Mouse (Mus musculus) megakaryocyte-erythroid progenitor cell, adult 5-6 weeks (primary cell): ENCODE results near the gene Ccdc14. TPM values are rescaled to one million over a fixed set of nuclear protein-coding genes. Genes with fewer than 3 reads are reported as not detected.
"Not testable (repeated sequence)": the region's sequence is repeated elsewhere in the genome, so short reads cannot be mapped to it uniquely, and the experiment has no call there.

Source experiments
- ATAC-seq: replicated peaks from 2 replicates; pipeline ENCODE4 v1.8.0; 2016; ENCODE audit warnings: mild to moderate bottlenecking, inconsistent platforms; ENCODE audit not compliant: severe bottlenecking, poor library complexity, low FRiP score, low TSS enrichment
- total RNA-seq, 2 experiments: library from RNA; stranded (forward) in 1 of 2; stranded (reverse) in 1 of 2; fragments of 200-1000, 215-1000 nt in 1 of 2; fragments of >200 nt in 1 of 2; fragmentation: Nextera tagmentation in 1 of 2; gene quantifications; 2 replicates each; pipeline ENCODE4 v1.2.3; 2014 to 2017

The Ccdc14 gene
- total RNA-seq, 2 experiments from 2014 or later: 9.9 to 18.9 TPM

- ATAC-seq: no peak
Measured at GRCm38 (mm10) chr16:34700828-34701216, 10.4 kb downstream of the Ccdc14 start.

DNA sequence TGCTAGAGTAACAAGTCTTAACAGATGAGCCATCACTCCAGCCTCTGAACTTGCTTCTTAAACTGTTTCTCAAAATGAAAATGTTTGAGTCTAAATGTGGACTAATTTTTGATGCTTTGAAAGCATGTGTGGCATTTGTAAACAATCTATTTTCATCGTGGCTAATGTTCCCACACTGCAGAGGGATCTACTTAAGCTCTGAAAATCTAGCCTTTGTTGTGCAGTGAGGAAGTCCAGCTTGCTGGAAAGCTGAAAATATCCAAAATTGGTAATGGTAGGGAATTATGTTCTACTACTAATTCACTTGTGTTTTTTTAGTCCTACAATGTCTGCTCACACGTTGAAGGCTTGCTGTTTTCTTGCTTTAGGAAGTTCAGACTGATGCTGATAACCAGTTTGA, 15.6 kb downstream of the Ccdc14 start:
- ATAC-seq: no peak

GRCm38 (mm10) chr16:34706487-34706946, 16.1 kb downstream of the Ccdc14 start:
- ATAC-seq: no peak

DNA sequence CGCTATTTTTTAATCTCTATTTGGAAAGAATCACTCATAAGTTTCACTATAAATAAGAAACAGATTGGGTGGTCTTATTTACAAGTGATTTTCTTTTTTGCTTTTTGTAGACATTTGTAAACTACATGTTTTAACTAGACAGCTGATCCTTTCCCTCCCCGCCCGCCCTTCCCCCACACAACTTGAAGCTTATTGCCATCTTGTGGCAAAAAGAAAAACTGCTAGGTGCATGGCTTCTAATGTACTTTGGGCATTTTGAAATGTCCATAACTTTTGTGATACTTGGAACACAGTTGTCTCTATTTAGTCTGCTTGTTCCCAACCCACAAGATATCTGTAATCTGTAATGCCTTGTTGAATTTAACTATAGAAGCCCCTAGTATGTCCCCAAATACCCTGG, 21.1 kb downstream of the Ccdc14 start:
- ATAC-seq: no peak

- no peak for ATAC-seq
Measured at GRCm38 (mm10) chr16:34725156-34725555, 34.7 kb downstream of the Ccdc14 start.

DNA sequence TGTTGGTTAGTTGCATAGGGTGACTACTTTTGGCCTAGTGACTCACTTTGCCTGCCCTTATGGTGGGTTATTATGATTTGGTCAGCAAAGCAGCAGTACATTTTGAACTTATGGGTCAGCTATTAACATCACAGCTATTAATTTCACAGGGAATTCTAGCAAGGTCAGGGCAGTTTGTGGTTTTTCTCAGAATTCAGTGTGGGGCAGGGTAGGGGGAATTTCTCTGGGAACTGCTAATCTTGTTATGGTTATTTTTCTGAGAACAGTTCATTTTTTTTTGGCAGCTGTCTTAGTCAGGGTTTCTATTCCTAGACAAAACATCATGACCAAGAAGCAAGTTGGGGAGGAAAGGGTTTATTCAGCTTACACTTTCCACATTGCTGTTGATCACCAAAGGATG, 38.2 kb downstream of the Ccdc14 start:
- ATAC-seq: not testable (repeated sequence)

GRCm38 (mm10) chr16:34729371-34729770, 39.0 kb downstream of the Ccdc14 start:
- no peak for ATAC-seq

DNA sequence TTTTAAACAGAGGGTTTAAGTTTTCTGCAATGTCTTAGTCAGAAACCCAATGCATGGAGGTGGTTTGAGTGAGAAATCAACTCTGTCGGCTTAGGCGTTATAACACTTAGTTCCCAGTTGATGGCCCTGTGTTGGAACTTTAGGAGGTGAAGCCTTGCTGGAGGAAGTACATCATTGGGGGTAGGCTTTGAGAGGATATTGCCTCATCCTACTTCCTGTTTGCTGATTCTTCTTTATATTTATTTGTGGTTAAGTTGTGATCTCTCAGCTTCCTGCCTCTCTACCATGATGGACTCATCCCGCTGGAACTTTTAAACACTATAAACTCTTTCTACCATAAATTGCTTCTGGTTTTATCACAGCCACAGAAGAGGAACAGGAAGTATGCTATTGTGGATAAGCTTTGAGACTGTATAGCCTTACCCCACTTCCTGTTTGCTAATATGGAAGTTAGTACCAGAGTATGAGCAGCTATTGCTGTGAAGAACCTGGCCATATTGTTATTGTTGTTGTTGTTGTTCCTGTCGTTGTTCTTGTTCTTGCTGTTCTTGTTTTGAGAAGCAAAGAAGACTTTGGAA, 48.3 kb downstream of the Ccdc14 start:
- ATAC-seq: no peak

DNA sequence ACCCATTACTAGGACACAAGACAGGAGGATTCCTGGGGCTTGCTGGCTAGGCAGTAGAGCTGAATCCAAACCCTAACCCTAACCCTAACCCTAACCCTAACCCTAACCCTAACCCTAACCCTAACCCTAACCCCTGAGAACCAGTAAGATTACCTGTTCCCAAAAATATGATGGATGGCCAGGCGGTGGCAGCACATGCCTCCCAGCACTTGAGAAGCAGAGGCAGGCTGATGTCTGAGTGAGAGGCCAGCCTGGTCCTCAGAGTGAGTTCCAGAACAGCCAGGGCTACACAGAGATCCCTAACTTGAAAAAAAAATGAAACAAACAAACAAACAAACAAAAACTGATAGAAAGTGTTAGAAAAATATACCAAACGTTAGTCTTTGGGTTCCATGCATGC, 52.5 kb downstream of the Ccdc14 start:
- no peak for ATAC-seq

DNA sequence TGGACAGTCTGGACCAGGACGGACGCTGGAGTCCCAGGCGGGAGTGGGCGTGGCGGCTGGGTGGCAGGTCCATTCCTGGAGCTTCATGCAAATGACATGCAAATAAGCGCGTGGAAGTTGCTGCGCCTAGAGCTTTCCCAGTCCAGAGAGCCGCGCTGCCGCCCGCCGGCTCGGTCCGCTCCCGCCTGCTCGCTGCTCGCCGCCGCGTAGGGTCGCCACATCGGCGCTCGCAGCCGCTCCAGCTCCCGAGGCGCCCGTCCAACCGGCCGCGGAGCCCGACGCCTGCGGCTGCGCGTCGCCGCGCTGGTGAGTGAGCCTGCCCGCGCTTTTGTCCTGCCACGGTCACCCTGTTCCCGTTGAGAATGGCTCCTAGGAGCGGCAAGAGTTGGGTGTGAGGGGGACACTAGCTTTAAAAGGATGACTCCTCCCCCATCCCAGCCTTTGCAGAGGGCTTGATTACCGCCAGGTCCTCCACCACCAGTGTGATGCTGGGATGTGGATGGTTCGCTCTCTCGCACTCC, 54.7 kb downstream of the Ccdc14 start, which contains the start of gene Mylk:
Mylk (plus strand) TSS at position 146 of the 521 bp plus-strand sequence.
- ATAC-seq: peak; percentile 59

- ATAC-seq: no peak
Measured at GRCm38 (mm10) chr16:34748081-34748720, 57.8 kb downstream of the Ccdc14 start.

DNA sequence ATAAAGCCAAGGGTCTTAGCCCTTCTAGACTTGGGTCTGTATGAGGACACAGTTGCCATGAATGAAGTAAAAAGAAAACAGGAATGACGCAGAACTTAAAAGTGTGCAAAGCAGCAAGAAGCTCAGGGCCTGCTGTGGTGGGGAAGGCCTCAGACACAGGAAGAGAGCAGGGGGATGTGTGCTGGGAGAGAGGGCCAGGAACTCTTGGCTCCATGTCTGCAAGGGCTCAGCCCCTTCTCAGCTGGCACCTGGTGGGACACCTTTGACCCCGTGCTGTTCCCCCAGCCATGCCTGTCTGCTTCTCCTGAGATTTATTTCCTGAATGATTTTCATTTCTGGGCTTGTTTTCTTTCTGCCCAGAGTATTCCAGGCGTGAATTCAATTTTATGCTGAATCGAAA, 59.1 kb downstream of the Ccdc14 start:
- ATAC-seq: no peak

DNA sequence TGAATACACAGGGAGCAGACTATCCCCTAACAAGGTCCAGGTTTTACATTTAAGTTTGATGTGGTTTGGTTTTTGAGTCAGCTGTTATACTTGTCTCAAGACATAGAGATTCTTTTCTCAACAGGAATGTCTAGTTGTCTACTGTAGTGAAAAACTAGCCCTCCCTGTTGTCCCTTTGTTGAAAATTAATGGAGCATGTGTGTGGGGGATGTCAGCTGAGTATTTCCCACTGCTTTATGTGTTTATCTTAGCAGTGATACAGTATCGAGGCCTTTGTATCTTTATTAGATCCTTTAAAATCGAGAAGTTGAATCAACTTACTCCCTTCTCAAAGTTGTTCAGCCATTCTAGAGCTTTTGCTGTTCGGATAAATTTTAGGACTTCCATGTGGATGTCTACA, 61.6 kb downstream of the Ccdc14 start:
- ATAC-seq: no peak

- no peak for ATAC-seq
Measured at GRCm38 (mm10) chr16:34752977-34753376, 62.6 kb downstream of the Ccdc14 start.

DNA sequence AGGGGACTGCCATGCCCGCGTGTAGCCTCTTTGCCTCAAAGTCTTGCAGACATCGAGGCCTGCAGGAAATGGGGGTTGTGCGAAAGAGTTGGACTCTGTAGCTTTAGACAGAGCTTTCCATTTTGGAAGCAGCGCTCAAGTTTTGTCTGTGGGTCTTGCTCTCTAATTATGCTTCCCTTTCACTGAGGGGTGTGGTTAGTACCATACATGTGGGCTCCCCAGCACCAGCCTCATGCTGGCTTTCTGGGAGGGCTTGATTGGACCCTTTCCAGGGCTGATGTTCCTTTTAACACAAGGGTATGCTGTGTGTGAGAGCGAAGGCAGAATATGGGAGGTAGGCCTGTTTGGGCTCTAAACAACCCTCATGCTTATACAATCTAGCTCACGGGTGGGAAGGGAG, 66.6 kb downstream of the Ccdc14 start:
- ATAC-seq: no peak

- ATAC-seq: no peak
Measured at GRCm38 (mm10) chr16:34758205-34758604, 67.8 kb downstream of the Ccdc14 start.

DNA sequence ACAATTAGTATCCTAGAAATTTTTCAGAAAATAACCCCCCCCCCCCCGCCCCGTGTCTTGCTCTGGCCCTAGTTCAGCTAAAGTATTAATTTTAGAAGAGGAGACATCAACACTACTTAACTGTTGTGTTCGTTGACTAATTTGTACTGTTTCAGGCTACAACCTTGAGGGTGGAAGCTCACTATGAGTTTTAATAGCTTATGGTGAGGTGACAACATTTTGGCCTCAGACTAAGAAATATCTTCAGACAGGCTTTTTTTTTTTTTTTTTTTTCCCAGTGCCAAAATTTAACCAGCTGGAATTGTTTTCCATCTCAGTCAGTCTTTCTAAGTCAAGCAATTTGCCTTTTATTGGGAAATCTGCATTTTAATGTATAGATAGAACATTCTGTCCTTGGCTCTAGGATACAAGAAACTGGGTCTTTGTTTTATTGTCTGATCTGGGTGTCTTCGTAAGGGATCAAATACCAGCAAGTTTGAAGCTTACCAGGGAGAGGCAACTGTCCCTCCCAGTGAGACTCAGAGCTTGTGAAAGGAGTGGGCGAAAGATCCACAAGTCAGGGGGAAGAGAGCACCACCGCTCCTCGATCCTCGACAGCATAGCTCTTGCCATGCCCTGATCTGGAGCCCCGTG, 73.7 kb downstream of the Ccdc14 start:
- ATAC-seq: no peak

DNA sequence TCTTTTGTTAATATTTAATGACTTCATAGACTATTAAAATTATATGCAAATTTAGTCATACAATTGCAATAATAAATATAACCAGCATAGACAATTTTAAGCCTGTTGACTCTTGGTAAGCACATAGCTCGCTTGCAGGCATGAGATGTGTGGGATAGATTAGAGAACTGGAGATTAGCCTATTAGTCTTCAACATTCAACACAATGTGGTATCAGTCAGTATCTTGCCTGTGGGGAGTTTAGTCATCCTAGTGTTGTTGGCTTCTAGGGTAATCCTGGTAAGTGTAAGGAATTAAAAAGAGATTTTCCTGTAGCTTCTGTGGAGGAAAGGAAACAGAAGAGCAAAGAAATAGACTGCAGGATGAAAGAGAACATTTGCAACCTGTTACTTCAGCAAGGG, 75.2 kb downstream of the Ccdc14 start:
- no peak for ATAC-seq

- ATAC-seq: no peak
Measured at GRCm38 (mm10) chr16:34766193-34766592, 75.8 kb downstream of the Ccdc14 start.

- ATAC-seq: no peak
Measured at GRCm38 (mm10) chr16:34767443-34767842, 77.0 kb downstream of the Ccdc14 start.

GRCm38 (mm10) chr16:34768436-34768835, 78.0 kb downstream of the Ccdc14 start:
- ATAC-seq: no peak
